Mouse (Mus musculus): ENCODE results near the gene Prl3d3.
"Not testable (repeated sequence)": the region's sequence is repeated elsewhere in the genome, so short reads cannot be mapped to it uniquely, and the experiment has no call there.

The Prl3d3 gene

GRCm38 (mm10) chr13:27156490-27156889 lies at the start of gene Prl3d3:
TSS of gene Prl3d3 (plus strand) at chr13:27156790.
- DNase-seq: not testable (repeated sequence)

- not testable (repeated sequence) for DNase-seq
Measured at GRCm38 (mm10) chr13:27121398-27121797, 35.2 kb upstream of the Prl3d3 start, which contains the start of gene Prl3d2. TSS of gene Prl3d2 (plus strand) at chr13:27121698.

GRCm38 (mm10) chr13:27148264-27148663 lies 8.3 kb upstream of the Prl3d3 start:
- no peak for DNase-seq

GRCm38 (mm10) chr13:27196359-27196758 lies 39.8 kb downstream of the Prl3d3 start, which contains the start of gene Prl3c1:
TSS of gene Prl3c1 (plus strand) at chr13:27196659.
- DNase-seq: no peak
